Mouse (Mus musculus): ENCODE measurements around the gene Arhgap10.
A peak's percentile ranks its signal among the peaks of the same experiment; 100 is the strongest.

Arhgap10 gene

DNA sequence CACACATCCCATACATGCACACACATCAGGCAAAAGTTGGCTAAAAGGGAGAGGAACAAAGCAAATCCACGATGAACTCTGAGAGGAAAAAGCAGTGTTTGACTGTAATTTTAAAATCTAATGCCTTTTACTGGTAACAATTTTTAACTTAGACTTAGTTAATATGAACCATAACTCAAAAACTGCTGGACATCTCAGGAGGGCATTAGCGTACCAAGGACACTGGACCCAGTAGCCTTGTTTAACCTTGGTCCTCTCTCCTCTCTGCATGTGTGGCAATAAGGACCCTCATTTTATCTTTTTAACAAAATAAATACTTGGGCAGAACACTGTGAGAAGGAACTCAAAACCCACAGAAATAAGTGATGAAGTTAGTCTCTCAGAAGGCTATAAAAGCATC is 78.1 kb downstream of the Arhgap10 start:
- DNase-seq = no peak

GRCm38 (mm10) chr8:77437807-77438493 is 79.8 kb downstream of the Arhgap10 start:
- DNase-seq = no peak

- no peak for DNase-seq
These were observed 81.5 kb downstream of the Arhgap10 start for GRCm38 (mm10) chr8:77436013-77436990.

DNA sequence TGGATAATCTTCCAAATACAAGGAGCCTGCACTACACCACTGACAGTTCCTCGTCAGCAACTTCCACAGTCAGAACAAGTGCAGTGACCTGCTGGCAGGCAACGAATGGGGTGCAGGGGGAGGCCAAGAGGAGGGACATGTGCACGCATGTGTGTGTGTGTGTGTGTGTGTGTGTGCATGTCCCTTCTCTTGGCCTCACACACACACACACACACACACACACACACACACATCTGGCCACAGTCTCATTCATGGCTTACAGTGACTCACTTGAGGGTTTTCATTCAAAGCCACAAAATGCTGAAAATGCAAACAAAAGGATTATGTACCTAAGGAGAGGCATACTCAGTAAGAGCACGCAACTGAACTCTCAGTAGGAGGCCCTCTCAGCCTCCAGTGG is 84.5 kb downstream of the Arhgap10 start:
- DNase-seq = no peak

DNA sequence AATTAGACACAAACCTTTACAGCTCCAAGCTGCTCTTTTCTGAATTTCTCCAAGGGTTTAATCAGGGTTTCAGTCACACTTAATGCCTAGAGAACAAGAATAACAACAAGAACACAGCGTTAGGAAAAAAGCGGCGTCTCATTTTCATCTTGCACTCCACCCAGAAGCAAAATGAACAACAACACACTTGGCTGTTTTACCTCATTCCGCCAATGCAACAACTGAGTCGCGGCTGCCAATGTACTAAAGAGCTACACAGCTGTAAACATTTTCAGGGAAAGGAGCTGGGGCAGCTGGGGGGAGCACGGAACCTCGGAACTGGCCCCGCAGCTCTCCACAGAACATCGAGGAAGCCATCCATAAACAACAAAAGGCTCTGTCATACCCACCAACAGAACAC is 85.0 kb downstream of the Arhgap10 start:
- no peak for DNase-seq

GRCm38 (mm10) chr8:77428420-77428819 is 89.3 kb downstream of the Arhgap10 start:
- DNase-seq = no peak

DNA sequence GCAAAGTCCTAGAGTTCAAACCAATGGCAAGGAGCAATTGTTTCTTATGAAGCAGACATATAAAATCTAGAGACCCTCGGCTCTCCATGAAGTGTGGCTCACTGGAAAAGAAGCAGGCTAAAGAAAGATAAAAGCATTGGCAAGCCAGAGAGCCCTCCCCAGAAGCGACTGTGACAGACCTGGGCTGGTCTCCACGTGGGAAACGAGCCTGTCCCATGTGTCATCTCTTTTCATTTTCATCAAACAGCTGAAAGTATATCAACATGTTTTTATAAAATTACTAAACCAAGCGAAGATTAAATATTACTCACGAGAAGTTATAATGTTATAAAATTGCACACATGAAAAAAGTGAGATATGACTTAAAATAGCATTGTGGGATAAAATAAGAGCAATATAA is 89.7 kb downstream of the Arhgap10 start:
- DNase-seq = no peak

- DNase-seq = no peak
These were observed 90.3 kb downstream of the Arhgap10 start for GRCm38 (mm10) chr8:77427438-77427837.

- peak; percentile 66 for DNase-seq
These were observed 93.9 kb downstream of the Arhgap10 start for GRCm38 (mm10) chr8:77423850-77424249.

DNA sequence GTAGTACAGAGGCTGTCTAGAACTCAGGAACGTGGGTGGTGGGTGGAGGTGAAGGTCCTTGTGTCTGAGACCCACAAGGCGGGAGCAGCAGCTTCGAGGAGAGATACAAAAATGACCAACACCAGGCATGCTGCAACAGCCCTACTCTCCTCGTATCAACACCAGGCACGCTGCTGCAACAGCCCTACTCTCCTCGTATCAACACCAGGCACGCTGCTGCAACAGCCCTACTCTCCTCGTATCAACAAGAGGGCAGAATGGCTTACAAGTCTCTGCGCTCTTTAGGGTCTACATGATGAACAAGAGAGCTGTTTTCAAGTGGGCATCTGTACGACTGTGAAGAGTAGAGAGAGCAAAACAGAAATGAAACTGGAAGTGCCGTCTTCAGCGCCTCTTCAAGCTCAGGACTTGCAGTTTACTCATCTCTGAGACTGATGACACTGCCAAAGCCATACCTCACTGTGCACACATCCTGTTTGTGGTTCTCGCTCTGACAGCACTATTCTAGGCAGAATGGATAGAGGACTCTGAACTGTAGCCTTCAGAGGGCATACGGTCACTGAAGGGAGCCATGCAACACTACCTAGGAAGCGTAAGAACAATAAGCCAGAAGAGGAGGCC is 95.0 kb downstream of the Arhgap10 start:
- DNase-seq = no peak

DNA sequence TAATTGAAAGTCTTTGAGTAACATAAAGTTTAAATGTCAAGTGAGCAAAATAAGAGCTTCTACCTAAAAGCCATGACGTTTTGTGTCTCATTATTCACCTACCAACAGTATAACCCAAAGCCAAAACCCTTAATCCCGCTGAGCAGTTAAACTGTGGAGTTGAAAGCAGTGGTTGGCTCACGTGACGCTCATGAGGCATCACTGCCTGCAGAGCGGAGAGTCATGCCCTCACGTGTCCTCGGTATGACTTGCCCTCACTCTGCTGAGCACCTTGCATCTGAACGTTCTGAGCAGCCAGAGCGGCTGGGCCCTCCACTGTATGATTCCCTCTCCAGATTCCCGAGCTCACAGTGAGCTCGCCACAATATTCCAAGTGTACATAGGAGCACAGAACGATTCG is 96.2 kb downstream of the Arhgap10 start:
- DNase-seq = no peak

DNA sequence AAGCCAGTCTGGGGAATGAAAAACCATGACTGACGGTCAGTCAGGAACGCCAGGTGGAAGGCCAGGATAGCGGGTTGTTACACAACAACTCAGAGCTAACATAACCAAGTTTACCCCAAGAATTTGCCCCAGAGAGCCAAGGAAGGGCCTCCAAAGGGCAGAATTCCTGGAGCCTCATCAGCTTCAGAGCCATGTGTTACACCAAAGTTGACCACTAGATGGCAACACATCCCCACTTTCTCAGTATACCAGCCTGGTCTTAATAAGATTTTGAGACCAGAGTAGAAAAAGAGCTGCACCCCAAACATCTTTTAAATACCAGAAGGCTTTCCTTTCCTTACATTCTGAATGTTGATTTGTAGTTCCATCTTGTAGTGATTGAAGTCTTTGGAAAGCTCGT is 98.0 kb downstream of the Arhgap10 start:
- DNase-seq = peak; percentile 59

- no peak for DNase-seq
These were observed 101.0 kb downstream of the Arhgap10 start for GRCm38 (mm10) chr8:77416738-77417137.

DNA sequence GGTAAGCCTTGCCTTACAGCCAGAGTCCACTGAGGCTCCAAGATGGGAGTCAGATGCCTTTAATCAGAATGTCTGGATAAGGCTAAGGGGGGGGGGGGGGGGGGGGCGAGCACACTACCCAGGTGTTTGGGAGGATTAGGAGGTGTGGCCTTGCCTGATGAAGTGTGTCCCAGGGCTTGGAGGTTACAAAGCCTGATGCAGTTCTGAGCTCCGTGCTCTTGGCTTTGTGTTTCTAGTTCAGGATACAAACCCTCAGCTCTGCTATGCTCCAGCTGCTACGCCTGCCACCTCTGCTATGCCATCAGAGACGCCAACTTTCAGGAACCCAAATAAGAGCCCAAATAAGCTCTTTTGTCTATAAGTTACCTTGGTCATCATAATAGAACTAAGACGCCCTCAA is 101.7 kb downstream of the Arhgap10 start:
- no peak for DNase-seq

- DNase-seq = no peak
These were observed 106.5 kb downstream of the Arhgap10 start for GRCm38 (mm10) chr8:77411262-77411661.

DNA sequence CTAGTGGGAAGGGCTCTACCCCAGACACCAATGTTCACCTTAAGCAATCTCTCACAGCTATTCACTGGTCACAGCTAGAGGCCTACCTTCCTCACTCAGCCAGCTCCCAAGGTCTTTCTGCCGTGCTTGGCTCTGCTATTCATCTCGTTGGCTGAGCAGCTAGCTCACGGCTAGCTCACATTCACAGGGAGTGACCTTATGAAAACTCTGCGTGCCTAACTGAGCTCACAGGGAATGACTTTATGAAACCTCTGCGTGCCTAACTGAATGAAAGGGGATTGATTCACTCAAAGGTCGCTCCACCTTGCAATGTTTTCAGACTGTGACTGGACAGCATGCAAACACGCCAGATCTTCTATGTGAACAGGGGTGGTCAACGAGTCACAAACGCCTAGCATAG is 107.4 kb downstream of the Arhgap10 start:
- DNase-seq = no peak

DNA sequence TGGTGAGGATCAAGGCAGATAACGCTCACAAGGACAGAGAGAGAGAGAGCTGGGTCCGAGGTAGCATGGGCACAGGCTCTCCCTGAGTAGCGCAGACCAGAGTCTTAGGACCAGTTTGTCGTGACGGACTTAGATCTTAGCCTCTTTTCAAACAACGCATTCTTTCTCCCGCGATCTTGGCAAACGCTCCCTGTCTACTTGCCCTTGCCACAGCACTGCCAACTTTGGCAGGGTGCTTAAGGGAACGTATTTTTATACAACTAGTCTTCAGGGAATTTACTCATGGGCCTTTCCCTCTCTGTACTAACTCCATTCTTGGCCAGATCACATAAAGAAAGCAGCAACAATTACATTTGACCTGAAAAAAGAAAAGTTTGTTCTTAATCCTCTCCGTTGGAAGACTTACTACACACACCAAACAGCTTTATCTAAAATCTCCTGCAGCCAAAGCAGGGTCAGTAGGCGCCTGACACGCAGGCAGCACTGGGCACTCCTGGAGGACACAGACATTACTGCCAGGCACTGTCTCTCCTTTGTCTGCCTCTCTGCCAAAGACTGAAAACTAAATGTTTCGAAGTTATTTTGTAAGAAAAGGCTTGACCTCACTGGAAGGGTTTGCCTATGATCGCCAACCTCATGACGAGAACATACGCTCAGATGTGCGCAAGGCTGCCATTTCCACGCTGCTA is 109.1 kb downstream of the Arhgap10 start:
- DNase-seq = no peak

DNA sequence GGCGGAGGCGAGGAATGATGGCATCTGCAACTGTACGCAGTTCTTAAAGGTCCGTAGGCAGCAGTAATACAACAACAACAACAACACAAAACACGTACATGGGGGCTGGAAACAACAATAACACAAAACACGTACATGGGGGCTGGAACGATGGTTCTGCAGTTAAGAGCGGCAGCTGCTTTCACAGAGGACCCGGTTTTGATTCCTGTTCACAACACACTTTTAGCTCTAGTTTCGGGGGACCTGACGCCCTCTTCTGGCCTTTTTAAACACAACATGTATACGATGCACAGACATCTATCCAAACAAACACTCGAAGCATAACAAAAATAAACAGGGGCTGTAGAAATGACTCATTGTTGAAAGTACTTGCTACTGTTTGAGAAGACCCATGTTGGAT is 110.9 kb downstream of the Arhgap10 start:
- no peak for DNase-seq

DNA sequence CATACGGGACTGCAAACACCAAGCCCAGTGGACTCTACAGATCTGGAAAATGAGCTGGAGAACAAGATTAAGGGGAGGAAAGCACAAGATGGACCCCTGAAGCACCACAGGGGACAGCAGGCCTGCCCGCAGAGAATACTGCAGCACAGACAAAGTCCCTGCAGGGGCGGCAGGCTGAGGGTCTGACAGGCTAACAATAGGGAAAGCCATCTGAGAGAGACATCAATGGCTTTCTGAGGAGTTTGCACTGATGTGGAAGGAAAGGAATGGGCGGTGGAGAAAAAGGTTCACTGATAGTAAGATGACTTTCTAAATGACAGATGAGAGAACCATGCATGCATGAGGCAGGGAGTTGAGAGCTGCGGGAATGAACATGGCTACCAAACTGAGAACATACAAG is 111.3 kb downstream of the Arhgap10 start:
- DNase-seq = no peak

DNA sequence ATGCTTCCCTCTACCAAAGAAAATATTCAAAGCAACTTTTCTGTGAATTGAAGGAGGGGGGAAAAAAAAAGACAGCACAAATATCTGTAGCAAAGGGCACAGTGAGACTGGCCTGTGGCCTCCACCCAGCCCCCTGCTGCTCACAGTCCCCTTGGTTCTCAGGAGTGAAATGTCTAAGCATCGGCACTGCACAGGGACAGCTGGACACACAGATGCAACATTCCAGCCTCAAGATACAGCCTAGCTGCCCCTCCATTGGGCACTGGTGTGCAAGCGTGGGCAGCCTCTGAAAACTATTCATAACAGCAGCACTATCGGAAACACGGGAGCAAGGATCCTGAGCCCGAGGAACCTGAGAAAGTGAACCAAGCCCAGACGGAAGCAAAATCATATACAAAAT is 113.7 kb downstream of the Arhgap10 start:
- DNase-seq = no peak

DNA sequence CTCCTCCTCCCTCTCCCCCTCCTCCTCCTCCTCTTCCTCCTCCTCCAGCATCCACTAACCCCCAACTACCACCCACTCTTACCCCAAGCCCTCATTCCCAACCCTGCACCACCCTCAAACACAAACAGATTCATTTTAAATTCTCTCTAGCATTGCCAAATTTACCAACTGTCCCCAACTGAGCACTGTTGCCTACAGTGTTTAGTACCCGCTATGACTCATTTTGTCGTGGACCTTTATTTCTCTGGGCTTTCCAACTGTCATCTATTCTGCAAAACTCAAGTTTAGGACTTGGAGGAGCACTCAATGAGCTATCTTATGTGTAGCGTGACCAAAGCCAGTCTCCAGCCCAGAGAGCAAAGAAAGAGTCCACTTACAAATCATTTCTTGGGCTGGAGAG is 115.8 kb downstream of the Arhgap10 start:
- no peak for DNase-seq

DNA sequence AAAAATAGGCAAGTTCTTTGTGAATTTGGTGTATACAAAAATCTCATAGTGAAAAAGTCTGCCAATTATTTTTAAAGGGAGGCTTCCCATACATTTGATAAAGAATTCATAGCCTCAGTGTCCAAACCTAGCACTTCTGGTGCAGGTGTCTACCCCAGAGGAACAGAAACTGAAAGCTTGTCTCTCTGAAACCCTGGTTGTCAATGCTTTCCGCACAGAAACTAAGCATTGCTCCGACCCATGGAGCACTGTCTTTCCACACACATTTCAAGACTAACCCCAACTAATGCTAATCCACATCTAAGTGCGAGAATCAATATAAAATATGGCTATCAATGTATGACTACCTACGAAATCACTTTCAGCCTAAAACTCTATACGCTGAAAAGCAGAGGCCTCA is 116.6 kb downstream of the Arhgap10 start:
- no peak for DNase-seq

- DNase-seq = no peak
These were observed 133.7 kb downstream of the Arhgap10 start for GRCm38 (mm10) chr8:77384080-77384479.

All from right cerebral cortex, adult 18-20 months (tissue).